13 mouse cellular contexts compared by ENCODE assay signal in the genomic region with DNA sequence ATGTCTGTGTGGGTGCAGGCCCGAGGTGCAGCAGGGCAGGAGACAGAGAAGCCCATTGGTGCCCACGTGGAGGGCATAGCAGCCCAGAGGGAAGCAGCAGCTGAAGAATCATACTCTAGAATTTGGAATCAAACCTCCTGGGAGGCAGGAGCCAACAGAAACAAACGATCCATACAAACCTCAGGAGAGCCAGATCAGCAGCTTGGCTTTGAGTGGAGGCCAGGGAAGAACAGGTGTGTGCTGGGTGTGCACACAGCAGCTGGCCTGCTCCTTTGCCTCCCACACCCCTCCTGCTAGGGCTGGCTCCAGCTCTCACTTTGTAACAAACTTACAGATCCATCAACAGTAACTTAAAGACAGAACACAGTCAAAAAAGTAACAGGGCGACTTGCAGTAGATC.
DNase-seq lines count a peak whose midpoint lies in the region; ATAC-seq and TF ChIP-seq lines count a peak whose summit lies in the region.
"Had no signal": no experiment of that assay in that cellular context is flagged by ENCODE, and none has a peak within 500 bp of the region (broad histone marks: within the 10 kb centered on the region; RNA-seq: fewer than 3 reads in every experiment).

No protein-coding gene starts in this region.

- H3K9me3 ChIP-seq in embryonic facial prominence, embryonic 14.5 days (ENCODE audit: control insufficient read depth, low read length): no peaks in the 10 kb centered on the region
- H3K9me3 ChIP-seq in embryonic facial prominence, embryonic 10.5 days: no peaks in the 10 kb centered on the region
- no peaks in the 10 kb centered on the region for H3K9me3 ChIP-seq in heart, embryonic 11.5 days (replicated peaks; ENCODE audit: control insufficient read depth, low read length)
- H3K9me3 ChIP-seq: heart, embryonic 12.5 days; neural tube, embryonic 15.5 days had no signal

- no peak for TF ChIP-seq POLR2A in small intestine, adult 2 months (IDR thresholded peaks at IDR 0.05; ENCODE audit: low read depth, low read length)

- no peak overlapping the region for H3K4me3 ChIP-seq in embryonic facial prominence, embryonic 14.5 days (ENCODE audit: low read depth, low read length)
- no peak overlapping the region for H3K4me3 ChIP-seq in embryonic facial prominence, embryonic 10.5 days
- no peak overlapping the region for H3K4me3 ChIP-seq in small intestine, adult 2 months (ENCODE audit: low read depth, low read length)
- H3K4me3 ChIP-seq in heart, embryonic 11.5 days (ENCODE audit: low read depth, low read length): no peak overlapping the region
- H3K4me3 ChIP-seq: heart, embryonic 12.5 days; neural tube, embryonic 15.5 days had no signal

- no peaks in the 10 kb centered on the region for H3K36me3 ChIP-seq in embryonic facial prominence, embryonic 14.5 days (ENCODE audit: control insufficient read depth, insufficient read depth, low read length)
- 0 out of 2 replicates have a peak, but pooled peaks cover 3% of the 10 kb centered on the region for H3K36me3 ChIP-seq in embryonic facial prominence, embryonic 10.5 days (replicated peaks)
- peaks cover 10% of the 10 kb centered on the region for H3K36me3 ChIP-seq in small intestine, adult 2 months (ENCODE audit: control insufficient read depth, insufficient read depth, low read length)
- no peaks in the 10 kb centered on the region for H3K36me3 ChIP-seq in heart, embryonic 11.5 days (ENCODE audit: control insufficient read depth, insufficient read depth, low read length)
- H3K36me3 ChIP-seq: heart, embryonic 12.5 days; neural tube, embryonic 15.5 days had no signal

- no peak overlapping the region for H3K9ac ChIP-seq in embryonic facial prominence, embryonic 14.5 days (ENCODE audit: low read depth, low read length)
- H3K9ac ChIP-seq in heart, embryonic 11.5 days (ENCODE audit: low read depth, low read length): no peak overlapping the region
- H3K9ac ChIP-seq: heart, embryonic 12.5 days; liver, postnatal 0 days; neural tube, embryonic 15.5 days had no signal

- peak; percentile 68 for DNase-seq in embryonic facial prominence, embryonic 14.5 days (ENCODE audit: low spot score)
- DNase-seq in embryonic facial prominence, embryonic 10.5 days (ENCODE audit: low spot score): no peak
- peak; percentile 42 for DNase-seq in left cerebral cortex, adult 18-20 months (ENCODE audit: low spot score in 2 of 2)
- no peak for DNase-seq in left cerebral cortex, adult 11 months (ENCODE audit: low spot score)
- DNase-seq in layer of hippocampus, adult 9-11 months: peak; percentile 58
- DNase-seq: adrenal gland, postnatal 14 days; liver, postnatal 0 days; thymus, adult 18-20 months had no signal

- no peak overlapping the region for H3K27ac ChIP-seq in embryonic facial prominence, embryonic 14.5 days (replicated peaks; ENCODE audit: low read depth, low read length)
- no peak overlapping the region for H3K27ac ChIP-seq in embryonic facial prominence, embryonic 10.5 days (replicated peaks)
- peak overlapping the region; percentile 92 for H3K27ac ChIP-seq in small intestine, adult 2 months (ENCODE audit: insufficient read depth, low read depth, low read length)
- H3K27ac ChIP-seq in heart, embryonic 11.5 days (ENCODE audit: low read depth, low read length): no peak overlapping the region
- H3K27ac ChIP-seq: neural tube, embryonic 15.5 days had no signal

- H3K4me2 ChIP-seq in embryonic facial prominence, embryonic 14.5 days (ENCODE audit: low read depth, low read length): no peak overlapping the region
- H3K4me2 ChIP-seq in heart, embryonic 11.5 days: no peak overlapping the region
- H3K4me2 ChIP-seq: heart, embryonic 12.5 days; neural tube, embryonic 15.5 days had no signal

- TF ChIP-seq CTCF in small intestine, adult 2 months (IDR thresholded peaks at IDR 0.05; ENCODE audit: extremely low read depth, insufficient read length, insufficient replicate concordance, low read depth, low read length): no peak

- 58% methylated on average over 4 of the region's 4 CpGs for WGBS in embryonic facial prominence, embryonic 14.5 days
- 76% methylated on average over 4 of the region's 4 CpGs for WGBS in embryonic facial prominence, embryonic 10.5 days
- WGBS in small intestine, adult 2 months: 17% methylated on average over 4 of the region's 4 CpGs
- 76% methylated on average over 4 of the region's 4 CpGs for WGBS in heart, embryonic 11.5 days (ENCODE audit: insufficient replicate concordance)

- H3K27me3 ChIP-seq in embryonic facial prominence, embryonic 14.5 days (replicated peaks; ENCODE audit: control insufficient read depth, insufficient read depth, low read length): no peaks in the 10 kb centered on the region
- no peaks in the 10 kb centered on the region for H3K27me3 ChIP-seq in embryonic facial prominence, embryonic 10.5 days (replicated peaks; ENCODE audit: low read depth, poor library complexity, severe bottlenecking)
- H3K27me3 ChIP-seq in small intestine, adult 2 months (ENCODE audit: control insufficient read depth, insufficient read depth, low read length): no peaks in the 10 kb centered on the region
- no peaks in the 10 kb centered on the region for H3K27me3 ChIP-seq in heart, embryonic 11.5 days (ENCODE audit: control insufficient read depth, insufficient read depth, low read length)
- H3K27me3 ChIP-seq: heart, embryonic 12.5 days; neural tube, embryonic 15.5 days had no signal

- H3K4me1 ChIP-seq in embryonic facial prominence, embryonic 14.5 days (ENCODE audit: control insufficient read depth, insufficient read depth, low read length): no peaks in the 10 kb centered on the region
- H3K4me1 ChIP-seq in embryonic facial prominence, embryonic 10.5 days: 0 out of 2 replicates have a peak, but pooled peaks cover 4% of the 10 kb centered on the region
- H3K4me1 ChIP-seq in small intestine, adult 2 months (ENCODE audit: control insufficient read depth, insufficient read depth, insufficient read length, low read length): peaks cover 28% of the 10 kb centered on the region
- H3K4me1 ChIP-seq in heart, embryonic 11.5 days (ENCODE audit: control insufficient read depth, insufficient read depth, low read length): no peaks in the 10 kb centered on the region

- ATAC-seq in embryonic facial prominence, embryonic 14.5 days (ENCODE audit: low read depth): peak; percentile 82
- no peak for ATAC-seq in heart, embryonic 11.5 days (replicated peaks; ENCODE audit: insufficient number of reproducible peaks, low FRiP score, low TSS enrichment)
- no peak for ATAC-seq in megakaryocyte progenitor cell, adult 5-6 weeks (replicated peaks; ENCODE audit: poor library complexity)
- ATAC-seq: liver, postnatal 0 days had no signal

Comparison
In these comparisons a context has a peak if more than half of its experiments do, and no peak if none do; other contexts are left out.
1. DNase-seq: peak in embryonic facial prominence, embryonic 14.5 days (single experiment), left cerebral cortex, adult 18-20 months (2 of 2) and layer of hippocampus, adult 9-11 months (single experiment); none in embryonic facial prominence, embryonic 10.5 days (single experiment) and left cerebral cortex, adult 11 months (single experiment).